Mouse (Mus musculus) heart, adult 2 months (tissue): ENCODE results near the gene Cd300lf.

Experiments used
- CTCF ChIP-seq: fragments of 200-600 bp; IDR thresholded peaks from 2 replicates; pipeline ENCODE4 v1.8.1; 2022; ENCODE audit warnings: antibody characterized with exemption, mild to moderate bottlenecking, moderate library complexity
- EP300 ChIP-seq: fragments of 200-500 bp; IDR thresholded peaks from 2 replicates; pipeline ENCODE4 v1.6.1; 2011; ENCODE audit warnings: low read depth, low read length, control low read depth; ENCODE audit not compliant: insufficient read depth
- POLR2A ChIP-seq: fragments of 200-500 bp; IDR thresholded peaks from 2 replicates; pipeline ENCODE4 v1.6.1; 2011; ENCODE audit warnings: mild to moderate bottlenecking, low read depth, low read length, control low read depth; ENCODE audit not compliant: insufficient read depth

GRCm38 (mm10) chr11:115129508-115130126 lies 4.2 kb downstream of the Cd300lf start:
- TF ChIP-seq CTCF = no peak
- TF ChIP-seq EP300 = no peak
- no peak for TF ChIP-seq POLR2A
